Mouse (Mus musculus) erythroblast, embryonic 14.5 days (primary cell): ENCODE results near the gene Limch1. TPM values are rescaled to one million over a fixed set of nuclear protein-coding genes. Genes with fewer than 3 reads are reported as not detected.

Source experiments
- H3K27me3 ChIP-seq: 2 replicates; pipeline ENCODE4 v1.6.1; 2012; ENCODE audit warnings: inconsistent platforms; ENCODE audit not compliant: control insufficient read depth
- H3K36me3 ChIP-seq: 2 replicates; pipeline ENCODE4 v1.6.1; 2012; ENCODE audit warnings: mild to moderate bottlenecking, inconsistent platforms; ENCODE audit not compliant: control insufficient read depth
- H3K4me1 ChIP-seq: 2 replicates; pipeline ENCODE4 v1.6.1; 2012; ENCODE audit warnings: inconsistent platforms; ENCODE audit not compliant: control insufficient read depth
- H3K4me3 ChIP-seq: replicated peaks from 2 replicates; pipeline ENCODE3; 2012; ENCODE audit warnings: moderate library complexity, mild to moderate bottlenecking, inconsistent platforms
- H3K9me3 ChIP-seq: 2 replicates; pipeline ENCODE4 v1.6.1; 2012; ENCODE audit warnings: low read length, inconsistent platforms, mixed read lengths; ENCODE audit not compliant: control insufficient read depth
- GATA1 ChIP-seq: IDR thresholded peaks from 2 replicates; pipeline ENCODE4 v1.6.1; 2012; ENCODE audit warnings: low read length, inconsistent platforms, mixed read lengths
- TAL1 ChIP-seq: IDR thresholded peaks from 3 replicates; pipeline ENCODE4 v1.6.1; 2012; ENCODE audit warnings: low read length, inconsistent platforms, mixed read lengths
- polyA plus RNA-seq: library from polyadenylated mRNA; stranded (reverse); fragments of >175 nt; gene quantifications from 2 replicates; pipeline ENCODE4 v1.2.3, GENCODE M21; 2012

The Limch1 gene
- polyA plus RNA-seq, 1 experiment = not detected

DNA sequence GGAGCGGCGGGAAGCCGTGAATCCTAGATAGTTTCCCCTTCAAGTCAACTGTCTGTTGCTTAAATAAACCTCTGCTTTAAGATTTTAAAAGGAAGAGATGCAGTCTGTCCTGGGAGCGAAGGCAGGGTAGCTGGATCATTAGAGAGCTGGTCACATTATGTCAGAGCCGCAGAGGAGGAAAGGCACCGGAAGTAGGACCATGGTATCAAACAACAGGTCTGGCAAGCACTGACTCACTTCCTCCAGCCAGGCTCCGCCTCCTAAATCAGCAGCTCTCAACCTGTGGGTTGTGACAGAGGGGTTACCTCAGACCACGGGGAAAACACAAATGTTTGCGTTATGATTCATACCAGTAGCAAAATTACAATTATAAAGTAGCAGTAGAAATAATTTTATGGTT, 318.0 kb downstream of the Limch1 start:
- Histone ChIP-seq H3K36me3 (no peaks in the 10 kb centered on the region), H3K4me1 (no peaks in the 10 kb centered on the region), H3K27me3 (no peaks in the 10 kb centered on the region), H3K9me3 (no peaks in the 10 kb centered on the region), H3K4me3 (no peak overlapping the region)
- no peak for TF ChIP-seq TAL1
- TF ChIP-seq GATA1 = no peak

DNA sequence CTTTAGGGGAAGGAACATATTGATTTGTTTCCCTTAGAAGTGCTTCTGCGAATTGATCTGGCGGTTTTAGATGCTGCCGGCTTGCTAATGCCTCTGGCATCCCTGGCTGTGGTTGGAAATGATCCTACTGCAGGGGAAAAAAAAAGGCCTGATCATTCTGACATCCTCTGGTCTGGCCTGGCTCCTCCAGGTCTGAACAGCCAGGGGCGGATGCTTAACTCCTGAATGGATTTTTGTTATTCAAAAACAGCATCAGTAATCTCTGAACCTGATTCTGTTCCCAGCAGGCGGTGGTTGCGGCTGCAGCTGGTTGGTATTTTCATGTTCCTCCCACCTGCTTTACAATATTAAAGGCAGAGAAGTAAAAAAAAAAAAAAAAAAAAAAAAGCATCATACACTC, 337.5 kb downstream of the Limch1 start:
- no peaks in the 10 kb centered on the region for H3K36me3 ChIP-seq
- TF ChIP-seq TAL1 = no peak
- no peak for TF ChIP-seq GATA1

DNA sequence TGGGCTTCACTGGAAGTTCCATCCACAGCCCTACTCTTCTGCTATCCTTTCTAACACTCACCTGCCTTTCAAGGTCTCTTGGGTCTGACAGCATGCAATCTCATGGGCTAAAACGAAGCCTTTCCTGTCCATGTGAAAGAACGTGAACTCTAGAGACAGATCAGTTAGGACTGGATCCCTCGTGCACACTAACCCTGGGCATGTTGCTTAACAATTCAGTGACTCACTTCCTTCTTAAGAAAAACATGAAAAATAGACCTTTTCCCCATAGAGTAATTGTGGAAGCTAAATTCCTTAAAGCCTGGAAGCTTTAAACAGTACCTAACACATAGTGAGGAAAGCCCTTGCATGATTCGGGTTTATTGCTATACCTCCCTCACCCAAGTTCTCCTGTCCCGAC, 345.2 kb downstream of the Limch1 start:
- Histone ChIP-seq H3K4me3 (no peak overlapping the region), H3K4me1 (no peaks in the 10 kb centered on the region), H3K36me3 (no peaks in the 10 kb centered on the region)

More for the DNA sequence above, 337.5 kb downstream of the Limch1 start:
- Histone ChIP-seq H3K4me1 (no peaks in the 10 kb centered on the region), H3K27me3 (peaks cover 3% of the 10 kb centered on the region), H3K9me3 (no peaks in the 10 kb centered on the region), H3K4me3 (no peak overlapping the region)

DNA sequence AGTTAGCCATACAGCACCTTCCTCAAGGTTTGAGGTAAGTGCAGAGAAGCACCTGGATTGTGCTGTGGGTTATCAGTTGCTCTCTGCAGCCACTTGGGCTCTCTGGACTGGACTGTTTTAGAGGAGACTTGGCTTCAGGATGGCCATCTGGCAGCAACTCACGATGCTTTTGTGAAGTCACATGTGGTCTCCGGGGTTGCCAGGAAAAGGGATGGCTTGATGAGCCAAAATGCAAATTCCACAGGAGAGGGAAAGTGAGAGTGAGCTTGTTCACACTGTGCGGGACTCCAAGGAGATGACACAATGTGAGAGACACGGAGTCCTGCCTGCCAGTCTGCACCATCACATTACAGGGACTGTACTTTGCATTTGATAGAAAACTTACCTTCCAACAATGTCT, 346.1 kb downstream of the Limch1 start:
- H3K4me3 ChIP-seq = no peak overlapping the region
- no peaks in the 10 kb centered on the region for H3K4me1 ChIP-seq
- no peaks in the 10 kb centered on the region for H3K9me3 ChIP-seq
- peaks cover 60% of the 10 kb centered on the region for H3K27me3 ChIP-seq
- TF ChIP-seq GATA1 (no peak), TAL1 (no peak)
- H3K36me3 ChIP-seq = no peaks in the 10 kb centered on the region

More for the DNA sequence above, 345.2 kb downstream of the Limch1 start:
- H3K9me3 ChIP-seq = no peaks in the 10 kb centered on the region
- TF ChIP-seq GATA1 = no peak
- peaks cover 51% of the 10 kb centered on the region for H3K27me3 ChIP-seq

DNA sequence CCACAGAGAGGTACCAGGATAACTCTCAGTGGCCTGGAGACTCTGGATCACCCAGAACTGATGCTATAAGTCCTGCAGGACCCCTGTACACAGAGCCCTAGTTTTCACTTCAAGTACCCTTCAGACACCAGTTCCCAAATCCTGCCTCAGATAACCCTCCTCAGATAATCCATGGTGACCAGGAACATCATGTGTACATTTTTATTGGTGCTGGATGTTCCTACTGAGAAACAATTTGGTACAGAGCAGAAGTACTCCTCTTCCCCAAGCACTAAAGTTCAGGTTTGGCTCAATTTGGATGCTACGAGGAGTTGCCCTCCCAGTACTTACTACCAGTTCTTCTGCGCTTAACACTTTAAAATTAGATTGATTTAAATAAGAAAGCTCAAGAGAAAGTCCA, 348.4 kb downstream of the Limch1 start:
- Histone ChIP-seq H3K27me3 (peaks cover 80% of the 10 kb centered on the region), H3K4me3 (no peak overlapping the region), H3K36me3 (no peaks in the 10 kb centered on the region), H3K4me1 (no peaks in the 10 kb centered on the region), H3K9me3 (no peaks in the 10 kb centered on the region)
- no peak for TF ChIP-seq GATA1
- no peak for TF ChIP-seq TAL1

DNA sequence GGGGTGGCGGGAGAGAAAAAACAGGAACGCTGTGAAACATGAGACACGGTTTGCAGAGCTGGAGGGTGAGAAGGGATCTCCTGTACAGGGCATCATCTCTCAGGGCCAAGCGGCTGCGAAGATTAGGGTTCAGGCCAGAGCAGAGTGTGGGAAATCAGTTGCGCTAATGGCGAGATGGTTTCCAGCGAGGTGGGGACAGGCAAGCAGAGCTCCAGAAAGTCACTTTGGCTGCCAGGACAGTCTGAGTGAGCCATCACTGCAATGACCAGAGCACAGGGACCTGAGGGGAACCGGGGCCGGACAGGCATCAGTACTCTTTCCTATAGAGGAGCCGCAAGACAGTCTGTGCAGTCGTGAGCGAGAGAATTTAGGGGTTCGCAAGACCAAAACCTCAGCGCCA, 349.5 kb downstream of the Limch1 start:
- Histone ChIP-seq H3K36me3 (no peaks in the 10 kb centered on the region), H3K27me3 (peaks cover 91% of the 10 kb centered on the region), H3K9me3 (no peaks in the 10 kb centered on the region), H3K4me1 (no peaks in the 10 kb centered on the region), H3K4me3 (no peak overlapping the region)
- TF ChIP-seq GATA1 (no peak), TAL1 (no peak)

DNA sequence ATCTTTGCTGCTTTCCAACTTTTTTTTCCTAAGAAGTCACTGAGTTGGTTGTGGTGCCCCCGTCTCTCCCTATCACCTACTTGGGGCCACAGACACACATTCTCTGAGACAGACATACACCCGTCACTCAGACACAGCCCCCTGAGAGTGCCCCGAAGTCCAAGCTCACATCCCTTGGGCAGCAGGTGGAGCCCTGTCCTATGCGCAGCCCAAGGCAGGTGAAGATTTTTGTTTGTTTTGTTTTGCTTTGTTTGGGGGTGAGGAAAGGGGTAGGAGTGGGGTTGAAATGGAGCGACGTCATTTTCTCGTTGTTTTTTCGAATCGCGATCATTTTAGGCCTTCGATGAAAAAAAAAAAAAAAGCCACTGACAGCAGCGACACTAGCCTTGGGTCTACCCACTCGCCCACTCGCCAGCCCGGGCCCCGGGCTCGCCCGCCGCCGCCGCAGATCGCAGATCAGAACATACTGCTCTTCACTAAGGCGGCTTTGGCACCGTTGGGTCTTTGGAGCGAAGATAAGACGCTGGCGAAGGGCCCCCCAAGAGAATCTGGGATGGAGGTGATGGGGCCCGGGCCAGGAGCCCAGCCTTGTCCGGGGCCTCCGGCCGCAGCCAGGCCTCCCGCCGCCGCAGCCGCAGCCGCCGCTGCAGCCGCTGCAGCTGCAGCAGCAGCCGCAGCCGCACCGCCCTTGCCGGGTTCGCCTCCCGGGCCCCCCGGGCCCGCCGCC, 350.2 kb downstream of the Limch1 start:
- no peak for TF ChIP-seq GATA1
- no peak for TF ChIP-seq TAL1
- H3K9me3 ChIP-seq = no peaks in the 10 kb centered on the region
- H3K4me3 ChIP-seq = no peak overlapping the region
- no peaks in the 10 kb centered on the region for H3K36me3 ChIP-seq
- H3K27me3 ChIP-seq = peaks cover 91% of the 10 kb centered on the region
- H3K4me1 ChIP-seq = no peaks in the 10 kb centered on the region

DNA sequence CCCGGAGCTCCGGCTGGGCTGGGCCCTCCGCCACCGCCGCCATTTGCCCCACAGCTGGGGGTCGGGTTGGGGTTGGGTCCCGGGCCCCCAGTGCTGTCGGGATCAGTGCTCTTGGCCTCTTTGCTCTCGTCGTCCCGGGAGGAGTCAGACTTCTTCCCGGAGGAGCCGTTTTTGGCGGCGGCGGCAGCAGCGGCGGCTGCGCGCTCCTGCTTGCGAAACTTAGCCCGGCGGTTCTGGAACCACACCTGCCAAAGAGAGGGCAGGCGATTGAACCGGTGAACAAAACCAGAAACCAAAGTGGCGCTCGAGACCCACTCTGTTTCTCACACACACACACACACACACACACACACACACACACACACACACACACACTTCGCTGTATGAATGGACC, 350.7 kb downstream of the Limch1 start:
- H3K4me1 ChIP-seq = no peaks in the 10 kb centered on the region

DNA sequence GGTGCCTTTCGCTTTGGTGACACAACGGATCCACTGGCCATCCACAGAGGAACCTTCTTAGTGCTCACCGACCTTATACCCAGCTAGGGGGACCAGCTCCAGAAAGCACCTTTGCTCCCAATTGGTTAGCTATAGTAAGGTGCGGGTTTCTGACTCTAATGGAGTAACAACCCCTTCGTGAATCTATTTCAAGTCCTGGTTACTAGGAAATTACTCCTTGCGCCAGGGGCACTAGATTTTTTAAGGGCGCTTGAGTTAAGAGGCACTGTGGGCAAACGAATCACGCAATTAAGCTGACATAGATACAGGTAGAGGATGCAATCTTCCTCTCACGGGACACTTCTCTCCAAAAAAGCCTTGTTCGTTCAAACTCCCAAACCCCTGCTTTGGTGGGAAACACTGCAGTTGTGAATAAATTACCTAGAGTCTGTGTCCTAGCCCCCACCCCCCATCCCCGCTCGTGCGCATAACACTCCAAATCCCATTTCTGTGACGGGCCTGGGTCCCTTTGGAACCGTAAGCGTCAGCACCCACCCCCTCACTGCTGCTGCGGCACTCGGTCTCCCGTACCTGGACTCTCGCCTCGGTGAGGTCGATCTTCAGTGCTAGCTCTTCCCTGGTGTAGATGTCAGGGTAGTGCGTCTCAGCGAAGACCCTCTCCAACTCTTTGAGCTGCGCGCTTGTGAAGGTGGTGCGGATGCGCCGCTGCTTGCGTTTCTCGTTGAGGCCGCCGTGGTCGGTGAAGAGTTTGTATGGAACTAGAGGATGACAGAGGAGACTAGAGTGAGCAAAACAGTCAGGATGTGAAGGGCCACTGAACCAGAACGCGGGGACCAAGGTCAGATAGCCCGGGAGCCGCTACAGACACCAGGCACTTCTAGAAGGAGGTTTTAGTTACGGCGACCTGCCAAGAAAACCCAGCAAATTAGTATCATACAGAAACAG, 351.8 kb downstream of the Limch1 start:
- Histone ChIP-seq H3K4me3 (no peak overlapping the region), H3K9me3 (no peaks in the 10 kb centered on the region), H3K27me3 (peaks cover 96% of the 10 kb centered on the region), H3K4me1 (no peaks in the 10 kb centered on the region), H3K36me3 (no peaks in the 10 kb centered on the region)
- TF ChIP-seq GATA1 = no peak
- TF ChIP-seq TAL1 = no peak

More for the DNA sequence above, 350.7 kb downstream of the Limch1 start:
- no peak overlapping the region for H3K4me3 ChIP-seq
- H3K9me3 ChIP-seq = no peaks in the 10 kb centered on the region
- no peak for TF ChIP-seq TAL1
- no peak for TF ChIP-seq GATA1
- H3K36me3 ChIP-seq = no peaks in the 10 kb centered on the region
- H3K27me3 ChIP-seq = peaks cover 94% of the 10 kb centered on the region
